Mouse (Mus musculus): ENCODE results near the gene Exoc8. TPM values are rescaled to one million over a fixed set of nuclear protein-coding genes. Genes with fewer than 3 reads are reported as not detected.

Exoc8 gene
- 11.9 and 12.2 TPM in 2 replicates for polyA plus RNA-seq (2016; fragmentation: Nextera tagmentation; extraction: Ambion mirVana)

- under 1% methylated on average over 113 of the region's 114 CpGs for WGBS
- peak within 1 kb of the TSS; percentile 97 for H3K4me3 ChIP-seq (replicated peaks)
- H3K4me2 ChIP-seq: peak within 1 kb of the TSS; percentile 99
- H3K36me3 ChIP-seq: peaks cover 56% of the 10 kb centered on the region
- no peaks in the 10 kb centered on the region for H3K27me3 ChIP-seq
- peak; percentile 69 for ATAC-seq (ENCODE audit: insufficient number of reproducible peaks, insufficient read depth, low FRiP score, low TSS enrichment, low read depth)
- no peaks in the 10 kb centered on the region for H3K9me3 ChIP-seq
- H3K27ac ChIP-seq: peak within 1 kb of the TSS; percentile 82
- peaks cover 25% of the 10 kb centered on the region for H3K4me1 ChIP-seq (replicated peaks)
- H3K9ac ChIP-seq (replicated peaks): peak within 1 kb of the TSS; percentile 89
Measured at GRCm38 (mm10) chr8:124897386-124898250, at the start of gene Exoc8, which contains the start of gene Sprtn. TSS of gene Exoc8 (minus strand) at chr8:124897705. TSS of gene Sprtn (plus strand) at chr8:124897886.

GRCm38 (mm10) chr8:124944406-124944805, 46.9 kb upstream of the Exoc8 start:
- WGBS: 52% methylated on average over 7 of the region's 7 CpGs
- Histone ChIP-seq H3K9ac (replicated peaks) (no peak overlapping the region), H3K36me3 (peaks cover 30% of the 10 kb centered on the region), H3K27ac (no peak overlapping the region), H3K4me2 (no peak overlapping the region), H3K4me1 (replicated peaks) (peaks cover 28% of the 10 kb centered on the region), H3K9me3 (no peaks in the 10 kb centered on the region), H3K4me3 (replicated peaks) (no peak overlapping the region), H3K27me3 (no peaks in the 10 kb centered on the region)
- no peak for ATAC-seq (ENCODE audit: insufficient number of reproducible peaks, insufficient read depth, low FRiP score, low TSS enrichment, low read depth)

- Histone ChIP-seq H3K27me3 (no peaks in the 10 kb centered on the region), H3K4me1 (replicated peaks) (peaks cover 28% of the 10 kb centered on the region), H3K4me2 (no peak overlapping the region), H3K9ac (replicated peaks) (no peak overlapping the region), H3K36me3 (peaks cover 34% of the 10 kb centered on the region), H3K9me3 (no peaks in the 10 kb centered on the region), H3K27ac (no peak overlapping the region), H3K4me3 (replicated peaks) (no peak overlapping the region)
- 91% methylated on average over 6 of the region's 6 CpGs for WGBS
- no peak for ATAC-seq (ENCODE audit: insufficient number of reproducible peaks, insufficient read depth, low FRiP score, low TSS enrichment, low read depth)
Measured at GRCm38 (mm10) chr8:124943801-124944200, 46.3 kb upstream of the Exoc8 start.

- H3K27ac ChIP-seq: no peak overlapping the region
- no peak overlapping the region for H3K4me3 ChIP-seq (replicated peaks)
- H3K4me1 ChIP-seq (replicated peaks): no peaks in the 10 kb centered on the region
- H3K36me3 ChIP-seq: peaks cover 38% of the 10 kb centered on the region
- H3K9me3 ChIP-seq: no peaks in the 10 kb centered on the region
- no peak overlapping the region for H3K4me2 ChIP-seq
- ATAC-seq (ENCODE audit: insufficient number of reproducible peaks, insufficient read depth, low FRiP score, low TSS enrichment, low read depth): no peak
- H3K27me3 ChIP-seq: no peaks in the 10 kb centered on the region
- 88% methylated on average over 4 of the region's 4 CpGs for WGBS
- no peak overlapping the region for H3K9ac ChIP-seq (replicated peaks)
Measured at GRCm38 (mm10) chr8:124937293-124937692, 39.8 kb upstream of the Exoc8 start.

- Histone ChIP-seq H3K36me3 (peaks cover 36% of the 10 kb centered on the region), H3K4me2 (no peak overlapping the region), H3K27ac (no peak overlapping the region), H3K9ac (replicated peaks) (no peak overlapping the region), H3K27me3 (no peaks in the 10 kb centered on the region), H3K4me3 (replicated peaks) (no peak overlapping the region), H3K4me1 (replicated peaks) (no peaks in the 10 kb centered on the region), H3K9me3 (no peaks in the 10 kb centered on the region)
- 96% methylated on average over 10 of the region's 10 CpGs for WGBS
- ATAC-seq (ENCODE audit: insufficient number of reproducible peaks, insufficient read depth, low FRiP score, low TSS enrichment, low read depth): no peak
Measured at GRCm38 (mm10) chr8:124936699-124937098, 39.2 kb upstream of the Exoc8 start.

GRCm38 (mm10) chr8:124935116-124935515, 37.6 kb upstream of the Exoc8 start:
- H3K9ac ChIP-seq (replicated peaks): no peak overlapping the region
- H3K27me3 ChIP-seq: no peaks in the 10 kb centered on the region
- 86% methylated on average over 5 of the region's 5 CpGs for WGBS
- 0 out of 2 replicates have a peak, but pooled peaks cover 5% of the 10 kb centered on the region for H3K9me3 ChIP-seq
- H3K4me3 ChIP-seq (replicated peaks): no peak overlapping the region
- no peak overlapping the region for H3K27ac ChIP-seq
- H3K36me3 ChIP-seq: peaks cover 24% of the 10 kb centered on the region
- H3K4me2 ChIP-seq: no peak overlapping the region
- H3K4me1 ChIP-seq (replicated peaks): no peaks in the 10 kb centered on the region; the same call in 1 of the 2 replicates
- no peak for ATAC-seq (ENCODE audit: insufficient number of reproducible peaks, insufficient read depth, low FRiP score, low TSS enrichment, low read depth)

GRCm38 (mm10) chr8:124932435-124932834, 34.9 kb upstream of the Exoc8 start:
- 87% methylated on average over 3 of the region's 3 CpGs for WGBS
- no peak for ATAC-seq (ENCODE audit: insufficient number of reproducible peaks, insufficient read depth, low FRiP score, low TSS enrichment, low read depth)
- H3K27me3 ChIP-seq: no peaks in the 10 kb centered on the region

GRCm38 (mm10) chr8:124930649-124931048, 33.1 kb upstream of the Exoc8 start:
- Histone ChIP-seq H3K27ac (no peak overlapping the region), H3K27me3 (no peaks in the 10 kb centered on the region), H3K9me3 (0 out of 2 replicates have a peak, but pooled peaks cover 5% of the 10 kb centered on the region), H3K4me1 (replicated peaks) (no peaks in the 10 kb centered on the region; the same call in none of the 2 replicates), H3K4me3 (replicated peaks) (no peak overlapping the region), H3K4me2 (no peak overlapping the region), H3K36me3 (peaks cover 8% of the 10 kb centered on the region; the same call in 1 of the 2 replicates), H3K9ac (replicated peaks) (no peak overlapping the region)
- 74% methylated on average over 4 of the region's 4 CpGs for WGBS
- ATAC-seq (ENCODE audit: insufficient number of reproducible peaks, insufficient read depth, low FRiP score, low TSS enrichment, low read depth): no peak

More at GRCm38 (mm10) chr8:124932435-124932834, 34.9 kb upstream of the Exoc8 start:
- no peak overlapping the region for H3K9ac ChIP-seq (replicated peaks)
- H3K36me3 ChIP-seq: peaks cover 6% of the 10 kb centered on the region
- no peak overlapping the region for H3K27ac ChIP-seq
- H3K4me2 ChIP-seq: no peak overlapping the region
- H3K4me1 ChIP-seq (replicated peaks): no peaks in the 10 kb centered on the region; the same call in none of the 2 replicates
- no peak overlapping the region for H3K4me3 ChIP-seq (replicated peaks)
- H3K9me3 ChIP-seq: 0 out of 2 replicates have a peak, but pooled peaks cover 5% of the 10 kb centered on the region

- no peak overlapping the region for H3K27ac ChIP-seq
- no peak overlapping the region for H3K9ac ChIP-seq (replicated peaks)
- H3K9me3 ChIP-seq: 0 out of 2 replicates have a peak, but pooled peaks cover 5% of the 10 kb centered on the region
- WGBS: 84% methylated on average over 13 of the region's 13 CpGs
- no peak for ATAC-seq (ENCODE audit: insufficient number of reproducible peaks, insufficient read depth, low FRiP score, low TSS enrichment, low read depth)
- H3K4me1 ChIP-seq (replicated peaks): no peaks in the 10 kb centered on the region; the same call in none of the 2 replicates
- peaks cover 11% of the 10 kb centered on the region; the same call in 1 of the 2 replicates for H3K36me3 ChIP-seq
- H3K27me3 ChIP-seq: no peaks in the 10 kb centered on the region
- no peak overlapping the region for H3K4me3 ChIP-seq (replicated peaks)
- H3K4me2 ChIP-seq: no peak overlapping the region
Measured at GRCm38 (mm10) chr8:124930086-124930485, 32.6 kb upstream of the Exoc8 start.

GRCm38 (mm10) chr8:124929006-124929405, 31.5 kb upstream of the Exoc8 start:
- Histone ChIP-seq H3K9me3 (0 out of 2 replicates have a peak, but pooled peaks cover 5% of the 10 kb centered on the region), H3K27ac (no peak overlapping the region; the same call in 1 of the 2 replicates), H3K36me3 (peaks cover 15% of the 10 kb centered on the region; the same call in 1 of the 2 replicates), H3K9ac (replicated peaks) (no peak overlapping the region), H3K27me3 (no peaks in the 10 kb centered on the region), H3K4me1 (replicated peaks) (no peaks in the 10 kb centered on the region; the same call in none of the 2 replicates), H3K4me2 (no peak overlapping the region), H3K4me3 (replicated peaks) (no peak overlapping the region)
- WGBS: 79% methylated on average over 11 of the region's 11 CpGs
- ATAC-seq (ENCODE audit: insufficient number of reproducible peaks, insufficient read depth, low FRiP score, low TSS enrichment, low read depth): no peak

- 82% methylated on average over 10 of the region's 10 CpGs for WGBS
- Histone ChIP-seq H3K27ac (no peak overlapping the region), H3K4me1 (replicated peaks) (peaks cover 6% of the 10 kb centered on the region), H3K9me3 (0 out of 2 replicates have a peak, but pooled peaks cover 5% of the 10 kb centered on the region), H3K36me3 (peaks cover 15% of the 10 kb centered on the region; the same call in 1 of the 2 replicates), H3K27me3 (no peaks in the 10 kb centered on the region), H3K4me3 (replicated peaks) (no peak overlapping the region), H3K9ac (replicated peaks) (no peak overlapping the region), H3K4me2 (no peak overlapping the region)
- no peak for ATAC-seq (ENCODE audit: insufficient number of reproducible peaks, insufficient read depth, low FRiP score, low TSS enrichment, low read depth)
Measured at GRCm38 (mm10) chr8:124926351-124926771, 28.9 kb upstream of the Exoc8 start.
